ENCODE assay signal across 9 mouse cellular contexts in the genomic region with DNA sequence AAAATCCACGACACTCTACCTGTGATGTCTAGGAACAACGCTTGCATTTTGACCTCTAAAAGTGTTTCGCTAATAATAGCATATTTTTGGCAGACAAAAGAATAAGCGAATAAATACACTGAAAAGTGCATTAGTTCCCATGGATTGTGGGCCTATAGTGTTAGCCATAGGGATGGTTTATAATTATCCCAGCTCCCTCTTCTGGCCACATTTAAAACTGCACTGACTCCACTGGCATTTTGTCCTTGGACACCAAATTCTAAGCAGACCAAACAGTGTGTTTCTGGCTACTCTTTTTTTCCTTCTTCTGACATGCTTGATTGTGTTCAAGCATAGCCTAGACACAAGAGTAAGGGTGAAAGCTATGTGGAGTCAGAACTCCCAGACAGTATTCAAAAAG.
DNase-seq lines count a peak whose midpoint lies in the region; ATAC-seq lines count a peak whose summit lies in the region.
"Had no signal": no experiment of that assay in that cellular context is flagged by ENCODE, and none has a peak within 500 bp of the region (broad histone marks: within the 10 kb centered on the region; RNA-seq: fewer than 3 reads in every experiment).

No protein-coding gene starts in this region.

- intact Hi-C loops in left cerebral cortex, postnatal 36 days (cut with DNase I), result loop anchor here (5.0 kb wide), 4 partner anchors 547 to 1197 kb away; no protein-coding TSS in a partner anchor

- WGBS in midbrain, embryonic 10.5 days, result 57% methylated on average over 4 of the region's 4 CpGs
- 44% methylated on average over 4 of the region's 4 CpGs for WGBS in midbrain, embryonic 15.5 days
- 48% methylated on average over 4 of the region's 4 CpGs for WGBS in forebrain, embryonic 15.5 days

- no peak overlapping the region for H3K9ac ChIP-seq in midbrain, embryonic 15.5 days
- H3K9ac ChIP-seq in forebrain, embryonic 15.5 days (replicated peaks), result no peak overlapping the region
- H3K9ac ChIP-seq: limb, embryonic 13.5 days had no signal

- no peak overlapping the region for H3K4me3 ChIP-seq in midbrain, embryonic 10.5 days
- H3K4me3 ChIP-seq in midbrain, embryonic 15.5 days, result no peak overlapping the region
- no peak overlapping the region for H3K4me3 ChIP-seq in forebrain, embryonic 15.5 days
- H3K4me3 ChIP-seq: limb, embryonic 13.5 days had no signal

- no peaks in the 10 kb centered on the region for H3K9me3 ChIP-seq in midbrain, embryonic 10.5 days (replicated peaks)
- H3K9me3 ChIP-seq in midbrain, embryonic 15.5 days, result no peaks in the 10 kb centered on the region
- H3K9me3 ChIP-seq in forebrain, embryonic 15.5 days, result no peaks in the 10 kb centered on the region
- H3K9me3 ChIP-seq: limb, embryonic 13.5 days had no signal

- DNase-seq in midbrain, embryonic 10.5 days (ENCODE audit: low spot score), result peak; percentile 36
- DNase-seq in c-Kit-positive CD71-negative TER-119-negative erythroid progenitor cells, embryonic 14.5 days (ENCODE audit: low read depth), result peak; percentile 5
- peak; percentile 30 for DNase-seq in hindlimb bud, embryonic 11.5 days (ENCODE audit: extremely low spot score, low read depth, low spot score)
- DNase-seq in left cerebral cortex, postnatal 36 days (ENCODE audit: low spot score in 2 of 2), result peak; percentile 54 to 56
- peak; percentile 84 for DNase-seq in retina, embryonic 14.5 days (ENCODE audit: low spot score)

- no peaks in the 10 kb centered on the region for H3K36me3 ChIP-seq in midbrain, embryonic 10.5 days
- H3K36me3 ChIP-seq in midbrain, embryonic 15.5 days (replicated peaks), result no peaks in the 10 kb centered on the region
- H3K36me3 ChIP-seq in forebrain, embryonic 15.5 days, result no peaks in the 10 kb centered on the region
- H3K36me3 ChIP-seq: limb, embryonic 13.5 days had no signal

- no peak; the same call in 1 of the 2 replicates for ATAC-seq in midbrain, embryonic 15.5 days (replicated peaks)
- peak; percentile 77 for ATAC-seq in forebrain, embryonic 15.5 days (replicated peaks)
- ATAC-seq in inflammation-experienced regulatory T-cells, adult 6 months, result no peak

- H3K27ac ChIP-seq in midbrain, embryonic 10.5 days (replicated peaks), result no peak overlapping the region
- no peak overlapping the region for H3K27ac ChIP-seq in midbrain, embryonic 15.5 days
- H3K27ac ChIP-seq in forebrain, embryonic 15.5 days (replicated peaks), result no peak overlapping the region
- H3K27ac ChIP-seq: limb, embryonic 13.5 days had no signal

- H3K4me1 ChIP-seq in midbrain, embryonic 10.5 days, result no peaks in the 10 kb centered on the region
- no peaks in the 10 kb centered on the region for H3K4me1 ChIP-seq in midbrain, embryonic 15.5 days
- no peaks in the 10 kb centered on the region for H3K4me1 ChIP-seq in forebrain, embryonic 15.5 days
- H3K4me1 ChIP-seq: limb, embryonic 13.5 days had no signal

- H3K27me3 ChIP-seq in midbrain, embryonic 10.5 days (ENCODE audit: low read depth, poor library complexity, severe bottlenecking), result no peaks in the 10 kb centered on the region
- H3K27me3 ChIP-seq in midbrain, embryonic 15.5 days (replicated peaks), result no peaks in the 10 kb centered on the region
- H3K27me3 ChIP-seq in forebrain, embryonic 15.5 days, result no peaks in the 10 kb centered on the region
- H3K27me3 ChIP-seq: limb, embryonic 13.5 days had no signal

- no peak overlapping the region for H3K4me2 ChIP-seq in midbrain, embryonic 15.5 days
- no peak overlapping the region for H3K4me2 ChIP-seq in forebrain, embryonic 15.5 days (replicated peaks)
- H3K4me2 ChIP-seq: limb, embryonic 13.5 days had no signal

Comparison
In these comparisons a context has a peak if more than half of its experiments do, and no peak if none do; other contexts are left out.
1. DNase-seq: peak in every context shown above with its lines; median percentile 84 in retina, embryonic 14.5 days; 55 in left cerebral cortex, postnatal 36 days; 36 in midbrain, embryonic 10.5 days; 30 in hindlimb bud, embryonic 11.5 days; 5 in c-Kit-positive CD71-negative TER-119-negative erythroid progenitor cells, embryonic 14.5 days.